Mouse (Mus musculus) small intestine, adult 2 months (tissue): Measurements from ENCODE around the gene Anapc16. TPM values are rescaled to one million over a fixed set of nuclear protein-coding genes. Genes with fewer than 3 reads are reported as not detected.
A peak's percentile ranks its signal among the peaks of the same experiment; 100 is the strongest.

Experiments
- H3K27ac ChIP-seq: fragments of 200-500 bp; 2 replicates; pipeline ENCODE4 v1.5.1; 2012; ENCODE audit warnings: low read depth, low read length, control low read depth, inconsistent platforms; ENCODE audit not compliant: insufficient read depth
- H3K27me3 ChIP-seq: fragments of 200-500 bp; 2 replicates; pipeline ENCODE4 v1.6.1; 2012; ENCODE audit warnings: mild to moderate bottlenecking, moderate library complexity, low read length, inconsistent platforms; ENCODE audit not compliant: control insufficient read depth, insufficient read depth
- H3K36me3 ChIP-seq: fragments of 200-500 bp; 2 replicates; pipeline ENCODE4 v1.6.1; 2012; ENCODE audit warnings: mild to moderate bottlenecking, low read length, control low read depth, inconsistent platforms; ENCODE audit not compliant: control insufficient read depth, insufficient read depth
- H3K4me1 ChIP-seq: fragments of 200-500 bp; 2 replicates; pipeline ENCODE4 v1.6.1; 2012; ENCODE audit warnings: low read length, inconsistent platforms, mixed read lengths; ENCODE audit not compliant: control insufficient read depth, insufficient read depth, insufficient read length
- H3K4me3 ChIP-seq: fragments of 200-500 bp; 2 replicates; pipeline ENCODE4 v1.5.1; 2012; ENCODE audit warnings: low read depth, mild to moderate bottlenecking, control low read depth, inconsistent platforms, low read length, moderate library complexity
- CTCF ChIP-seq: fragments of 200-500 bp; IDR thresholded peaks from 2 replicates; pipeline ENCODE4 v1.5.1; 2012; ENCODE audit warnings: low read depth, mild to moderate bottlenecking, control low read depth, inconsistent platforms, low read length, moderate library complexity, mixed read lengths; ENCODE audit not compliant: insufficient replicate concordance, insufficient read length; ENCODE audit errors: extremely low read depth
- POLR2A ChIP-seq: fragments of 200-500 bp; IDR thresholded peaks from 2 replicates; pipeline ENCODE4 v1.6.1; 2012; ENCODE audit warnings: low read depth, mild to moderate bottlenecking, control low read depth, inconsistent platforms, low read length, moderate library complexity
- WGBS: fragments of 180-500 bp; shearing (Covaris S2); methylation state at CpG from one replicate; pipeline ENCODE4 v1.1.7; 2018; 5-methylcytosine and 5-hydroxymethylcytosine counted together
- polyA plus RNA-seq: library from polyadenylated mRNA; depleted of rRNA; stranded (reverse); fragments of >200 nt; gene quantifications from 2 replicates; pipeline ENCODE4 v1.2.3, GENCODE M21; 2012; rRNA removed

The Anapc16 gene
- 33.0 and 51.4 TPM in 2 replicates for polyA plus RNA-seq

- peaks cover 5% of the 10 kb centered on the region; the same call in 1 of the 2 replicates for H3K36me3 ChIP-seq
- under 1% methylated on average over 51 of the region's 51 CpGs for WGBS
- H3K4me1 ChIP-seq = peaks cover 4% of the 10 kb centered on the region; the same call in 1 of the 2 replicates
- peak within 1 kb of the TSS; percentile 84 for H3K4me3 ChIP-seq
- H3K27me3 ChIP-seq = no peaks in the 10 kb centered on the region
- TF ChIP-seq POLR2A (peak; percentile 71), CTCF (no peak)
- H3K27ac ChIP-seq = peak within 1 kb of the TSS; percentile 99
Measured at GRCm38 (mm10) chr10:60002673-60003212, at the start of gene Anapc16, which contains the start of gene Ascc1. Gene Anapc16 (minus strand): TSS chr10:60003135. Gene Ascc1 (plus strand): TSS chr10:60002805.

- H3K27me3 ChIP-seq = no peaks in the 10 kb centered on the region
- H3K4me1 ChIP-seq = no peaks in the 10 kb centered on the region
- H3K4me3 ChIP-seq = no peak overlapping the region
- H3K27ac ChIP-seq = no peak overlapping the region
- peaks cover 10% of the 10 kb centered on the region; the same call in 1 of the 2 replicates for H3K36me3 ChIP-seq
- no peak for TF ChIP-seq POLR2A
- TF ChIP-seq CTCF = no peak
- WGBS = 95% methylated on average over 10 of the region's 10 CpGs
Measured at GRCm38 (mm10) chr10:60050581-60050980, 47.6 kb upstream of the Anapc16 start.

GRCm38 (mm10) chr10:60046696-60047095 lies 43.8 kb upstream of the Anapc16 start:
- no peaks in the 10 kb centered on the region for H3K27me3 ChIP-seq
- 48% methylated on average over 5 of the region's 5 CpGs for WGBS
- no peaks in the 10 kb centered on the region for H3K4me1 ChIP-seq
- no peak overlapping the region for H3K27ac ChIP-seq
- H3K4me3 ChIP-seq = no peak overlapping the region
- TF ChIP-seq POLR2A (no peak), CTCF (no peak)
- peaks cover 9% of the 10 kb centered on the region for H3K36me3 ChIP-seq

- Histone ChIP-seq H3K4me3 (no peak overlapping the region), H3K4me1 (no peaks in the 10 kb centered on the region), H3K27ac (no peak overlapping the region), H3K36me3 (peaks cover 2% of the 10 kb centered on the region), H3K27me3 (no peaks in the 10 kb centered on the region)
- no peak for TF ChIP-seq CTCF
- 43% methylated on average over 8 of the region's 8 CpGs for WGBS
Measured at GRCm38 (mm10) chr10:60042350-60042922, 39.5 kb upstream of the Anapc16 start.

GRCm38 (mm10) chr10:60035744-60036143 lies 32.8 kb upstream of the Anapc16 start:
- H3K4me3 ChIP-seq = no peak overlapping the region
- H3K36me3 ChIP-seq = no peaks in the 10 kb centered on the region
- WGBS = 26% methylated on average over 4 of the region's 4 CpGs
- H3K27ac ChIP-seq = 0 out of 2 replicates have a peak overlapping the region, but pooled peaks have one; percentile 9
- H3K4me1 ChIP-seq = peaks cover 11% of the 10 kb centered on the region; the same call in 1 of the 2 replicates
- H3K27me3 ChIP-seq = no peaks in the 10 kb centered on the region
- TF ChIP-seq POLR2A (no peak), CTCF (no peak)

- Histone ChIP-seq H3K4me1 (peaks cover 11% of the 10 kb centered on the region; the same call in 1 of the 2 replicates), H3K27me3 (no peaks in the 10 kb centered on the region), H3K27ac (no peak overlapping the region), H3K4me3 (no peak overlapping the region), H3K36me3 (no peaks in the 10 kb centered on the region)
- TF ChIP-seq CTCF (no peak), POLR2A (no peak)
- 88% methylated on average over 3 of the region's 3 CpGs for WGBS
Measured at GRCm38 (mm10) chr10:60034621-60035020, 31.7 kb upstream of the Anapc16 start.

GRCm38 (mm10) chr10:60033064-60033463 lies 30.1 kb upstream of the Anapc16 start:
- Histone ChIP-seq H3K4me1 (peaks cover 23% of the 10 kb centered on the region), H3K4me3 (no peak overlapping the region), H3K27ac (no peak overlapping the region), H3K36me3 (no peaks in the 10 kb centered on the region), H3K27me3 (no peaks in the 10 kb centered on the region)
- WGBS = 72% methylated on average over 5 of the region's 5 CpGs
- TF ChIP-seq CTCF (no peak), POLR2A (no peak)

GRCm38 (mm10) chr10:60032622-60033021 lies 29.7 kb upstream of the Anapc16 start:
- WGBS = 87% methylated on average over 2 of the region's 2 CpGs

More at GRCm38 (mm10) chr10:60032622-60033021, 29.7 kb upstream of the Anapc16 start:
- no peaks in the 10 kb centered on the region for H3K27me3 ChIP-seq
- H3K27ac ChIP-seq = no peak overlapping the region
- peaks cover 26% of the 10 kb centered on the region for H3K4me1 ChIP-seq
- no peak overlapping the region for H3K4me3 ChIP-seq
- TF ChIP-seq CTCF (no peak), POLR2A (no peak)
- no peaks in the 10 kb centered on the region for H3K36me3 ChIP-seq
